Mouse (Mus musculus) testis, adult 2 months (tissue): ENCODE data around the gene Cnot2.

Experiments used
- CTCF ChIP-seq: fragments of 200-500 bp; IDR thresholded peaks from 2 replicates; pipeline ENCODE4 v1.5.1; 2012; ENCODE audit warnings: low read depth, mild to moderate bottlenecking, inconsistent platforms, low read length, moderate library complexity; ENCODE audit not compliant: control insufficient read depth, insufficient read depth, insufficient replicate concordance
- POLR2A ChIP-seq: fragments of 200-500 bp; IDR thresholded peaks from 2 replicates; pipeline ENCODE4 v1.6.1; 2012; ENCODE audit warnings: low read depth, mild to moderate bottlenecking, inconsistent platforms, low read length, moderate library complexity; ENCODE audit not compliant: control insufficient read depth

DNA sequence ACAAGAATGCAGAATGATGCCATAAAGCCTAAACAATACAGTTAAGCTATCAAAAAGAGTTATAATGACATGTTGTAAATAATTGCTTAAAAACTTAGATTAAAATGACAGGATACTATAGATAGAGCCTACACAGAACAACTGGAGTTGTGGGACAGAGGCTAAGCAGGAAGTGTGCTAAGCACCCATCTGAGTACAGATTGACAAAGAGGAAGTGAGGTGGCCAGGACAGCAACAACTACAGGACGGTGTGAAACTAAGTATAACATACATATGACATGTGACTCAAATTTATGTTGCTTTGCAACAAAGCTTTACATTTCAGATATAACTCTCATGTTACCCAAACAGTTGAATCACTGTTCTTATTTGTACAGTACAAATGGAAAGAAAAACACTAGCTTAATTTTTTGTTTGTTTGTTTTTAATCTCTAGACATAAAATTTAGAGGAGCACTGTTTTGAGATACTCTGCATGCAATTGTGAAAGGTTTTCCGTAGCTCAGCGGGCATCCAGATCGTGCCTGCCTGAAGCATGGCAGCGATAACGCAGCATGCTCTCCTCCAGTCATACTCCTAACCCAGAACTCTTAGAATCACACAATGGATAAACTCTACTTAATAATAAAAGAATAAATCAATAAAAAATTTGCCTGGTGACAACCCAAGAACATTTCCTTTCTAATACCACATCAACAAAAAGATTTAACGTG, 75.9 kb downstream of the Cnot2 start:
- TF ChIP-seq CTCF (no peak), POLR2A (no peak)
